Mouse (Mus musculus) myocyte (in vitro differentiated cells): ENCODE measurements around the gene Acsf2.

Source experiments
- E2F4 ChIP-seq: IDR thresholded peaks from one replicate; pipeline ENCODE4 v1.6.1; 2011; ENCODE audit warnings: mild to moderate bottlenecking, control low read depth, moderate library complexity; ENCODE audit not compliant: insufficient read depth
- MAX ChIP-seq: IDR thresholded peaks from one replicate; pipeline ENCODE4 v1.6.1; 2011; ENCODE audit warnings: low read depth, mild to moderate bottlenecking, control low read depth
- MYOG ChIP-seq, 3 experiments: IDR thresholded peaks; one replicate each; pipeline ENCODE4 v1.6.1; 2011; ENCODE audit warnings: control low read depth in 2 of 3, low read depth in 2 of 3, mild to moderate bottlenecking in 2 of 3; ENCODE audit not compliant: insufficient read length in 2 of 3, control insufficient read depth in 1 of 3, insufficient read depth in 1 of 3
- POLR2A ChIP-seq: IDR thresholded peaks from one replicate; pipeline ENCODE4 v1.6.1; 2011; ENCODE audit warnings: low read depth, mild to moderate bottlenecking, control low read depth, moderate library complexity; ENCODE audit not compliant: insufficient read length
- POLR2AphosphoS2 ChIP-seq: IDR thresholded peaks from one replicate; pipeline ENCODE4 v1.6.1; 2011; ENCODE audit warnings: low read depth, control low read depth; ENCODE audit not compliant: insufficient read length
- REST ChIP-seq: IDR thresholded peaks from one replicate; pipeline ENCODE4 v1.6.1; 2011; ENCODE audit warnings: mild to moderate bottlenecking, control low read depth, moderate library complexity; ENCODE audit not compliant: insufficient read depth, insufficient read length
- TCF12 ChIP-seq: IDR thresholded peaks from one replicate; pipeline ENCODE4 v1.6.1; 2011; ENCODE audit warnings: mild to moderate bottlenecking, control low read depth; ENCODE audit not compliant: poor library complexity, insufficient read depth, severe bottlenecking
- USF1 ChIP-seq: IDR thresholded peaks from one replicate; pipeline ENCODE4 v1.6.1; 2011; ENCODE audit warnings: low read depth, mild to moderate bottlenecking, control low read depth, moderate library complexity

- TF ChIP-seq TCF12 (no peak), E2F4 (no peak), POLR2A (no peak), USF1 (no peak), MAX (no peak), MYOG (IDR thresholded peaks at IDR 0.05; ENCODE audit: control insufficient read depth in 1 of 3, insufficient read depth in 1 of 3, insufficient read length in 2 of 3, low read depth in 2 of 3) (no peak), REST (no peak), POLR2AphosphoS2 (no peak)
Observed at GRCm38 (mm10) chr11:94528879-94529278, 72.8 kb downstream of the Acsf2 start.
